Mouse (Mus musculus): ENCODE results near the gene Map1b.

Gene Map1b

GRCm38 (mm10) chr13:99527936-99528335, 11.6 kb upstream of the Map1b start:
- DNase-seq (ENCODE audit: low spot score): no peak

- no peak for DNase-seq (ENCODE audit: low spot score)
These were observed 9.2 kb upstream of the Map1b start for GRCm38 (mm10) chr13:99525491-99525890.

- DNase-seq (ENCODE audit: low spot score): no peak
These were observed 1.5 kb upstream of the Map1b start for GRCm38 (mm10) chr13:99517836-99518235.

- DNase-seq (ENCODE audit: low spot score): no peak
These were observed 448 bp downstream of the Map1b start for GRCm38 (mm10) chr13:99515736-99516447.

- DNase-seq (ENCODE audit: low spot score): no peak
These were observed 1.3 kb downstream of the Map1b start for GRCm38 (mm10) chr13:99514917-99515591.

GRCm38 (mm10) chr13:99513990-99514389, 2.4 kb downstream of the Map1b start:
- DNase-seq (ENCODE audit: low spot score): no peak

- DNase-seq (ENCODE audit: low spot score): peak; percentile 57
These were observed 3.2 kb downstream of the Map1b start for GRCm38 (mm10) chr13:99513138-99513537.

- no peak for DNase-seq (ENCODE audit: low spot score)
These were observed 6.4 kb downstream of the Map1b start for GRCm38 (mm10) chr13:99509896-99510295.

- DNase-seq (ENCODE audit: low spot score): peak; percentile 18
These were observed 9.8 kb downstream of the Map1b start for GRCm38 (mm10) chr13:99506580-99506962.

- no peak for DNase-seq (ENCODE audit: low spot score)
These were observed 10.3 kb downstream of the Map1b start for GRCm38 (mm10) chr13:99505826-99506579.

GRCm38 (mm10) chr13:99503370-99503979, 12.9 kb downstream of the Map1b start:
- no peak for DNase-seq (ENCODE audit: low spot score)

- DNase-seq (ENCODE audit: low spot score): no peak
These were observed 13.4 kb downstream of the Map1b start for GRCm38 (mm10) chr13:99502911-99503310.

GRCm38 (mm10) chr13:99502126-99502744, 14.1 kb downstream of the Map1b start:
- DNase-seq (ENCODE audit: low spot score): no peak

- no peak for DNase-seq (ENCODE audit: low spot score)
These were observed 14.9 kb downstream of the Map1b start for GRCm38 (mm10) chr13:99501393-99501792.

GRCm38 (mm10) chr13:99500609-99501008, 15.7 kb downstream of the Map1b start:
- no peak for DNase-seq (ENCODE audit: low spot score)

GRCm38 (mm10) chr13:99499764-99500163, 16.6 kb downstream of the Map1b start:
- DNase-seq (ENCODE audit: low spot score): no peak

- no peak for DNase-seq (ENCODE audit: low spot score)
These were observed 20.2 kb downstream of the Map1b start for GRCm38 (mm10) chr13:99496106-99496505.

- no peak for DNase-seq (ENCODE audit: low spot score)
These were observed 21.9 kb downstream of the Map1b start for GRCm38 (mm10) chr13:99494416-99494815.

- no peak for DNase-seq (ENCODE audit: low spot score)
These were observed 22.9 kb downstream of the Map1b start for GRCm38 (mm10) chr13:99493304-99493904.

- DNase-seq (ENCODE audit: low spot score): no peak
These were observed 23.6 kb downstream of the Map1b start for GRCm38 (mm10) chr13:99492619-99493303.

GRCm38 (mm10) chr13:99489998-99490397, 26.3 kb downstream of the Map1b start:
- DNase-seq (ENCODE audit: low spot score): no peak

Measured in adipocyte (in vitro differentiated cells).